In the genomic region with DNA sequence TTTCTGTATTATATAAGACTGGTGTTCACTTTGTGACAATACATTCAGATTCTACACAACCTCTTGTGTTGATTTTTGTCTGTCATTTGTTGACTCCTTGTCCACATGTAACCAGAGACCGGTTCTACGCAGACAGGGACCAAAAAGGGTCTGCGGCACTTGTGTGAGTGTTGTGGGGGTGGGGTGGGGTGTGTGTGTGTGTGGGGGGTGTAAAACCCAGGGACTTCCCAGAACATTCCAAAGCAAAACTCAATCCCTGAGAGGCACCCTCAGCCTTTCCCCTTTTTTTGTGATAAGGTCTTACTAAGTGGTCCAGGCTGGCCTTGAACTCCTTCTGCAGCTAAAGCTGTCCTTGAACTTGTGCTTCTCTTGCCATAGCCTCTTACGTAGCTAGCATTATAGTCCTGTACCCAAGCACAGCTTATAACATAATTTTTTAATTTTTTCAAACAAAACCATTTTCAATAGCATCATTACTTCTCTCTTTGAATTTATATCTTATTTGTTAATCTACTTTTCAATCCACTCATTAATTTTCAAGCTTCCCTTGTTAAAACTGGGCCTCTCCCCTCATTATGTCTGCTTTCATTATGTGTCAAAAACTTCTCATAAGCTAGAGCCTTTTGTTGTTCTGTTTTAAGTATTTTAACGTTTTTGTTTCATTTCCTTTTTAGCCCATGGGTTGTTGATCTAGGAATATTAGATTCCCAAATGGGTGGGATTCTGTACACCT, we compare ENCODE assay signal across 24 mouse cellular contexts. TPM values are rescaled to one million over a fixed set of nuclear protein-coding genes. Genes with fewer than 3 reads are reported as not detected.
A peak's percentile ranks its signal among the peaks of the same experiment; 100 is the strongest.
DNase-seq lines count a peak whose midpoint lies in the region; ATAC-seq and TF ChIP-seq lines count a peak whose summit lies in the region.
"Had no signal": no experiment of that assay in that cellular context is flagged by ENCODE, and none has a peak within 500 bp of the region (broad histone marks: within the 10 kb centered on the region; RNA-seq: fewer than 3 reads in every experiment).

No protein-coding gene starts in this region.

- no peaks in the 10 kb centered on the region for H3K9me3 ChIP-seq in ES-Bruce4 (replicated peaks; ENCODE audit: control insufficient read depth, insufficient read depth, low read length, poor library complexity, severe bottlenecking)
- H3K9me3 ChIP-seq: embryonic facial prominence, embryonic 13.5 days; forebrain, embryonic 10.5 days; forebrain, embryonic 15.5 days; G1E; hindbrain, embryonic 13.5 days; kidney, embryonic 15.5 days; limb, embryonic 12.5 days; liver, embryonic 15.5 days; neural tube, embryonic 13.5 days; stomach, embryonic 15.5 days had no signal

- no peak overlapping the region for H3ac ChIP-seq in myocyte (ENCODE audit: control insufficient read depth, insufficient read length)

- H3K27me3 ChIP-seq in spleen, adult 2 months (ENCODE audit: control insufficient read depth, insufficient read depth, low read length): no peaks in the 10 kb centered on the region
- H3K27me3 ChIP-seq in ES-Bruce4 (ENCODE audit: control insufficient read depth, insufficient read depth, low read length, poor library complexity, severe bottlenecking) (no peaks in the 10 kb centered on the region), myocyte (ENCODE audit: control insufficient read depth, insufficient read depth, insufficient read length) (no peaks in the 10 kb centered on the region)
- H3K27me3 ChIP-seq: forebrain, embryonic 15.5 days; hindbrain, embryonic 13.5 days; kidney, embryonic 15.5 days; neural tube, embryonic 13.5 days; stomach, embryonic 15.5 days had no signal

- H3K4me1 ChIP-seq in spleen, adult 2 months (ENCODE audit: control insufficient read depth, insufficient read depth, insufficient read length): peaks cover 15% of the 10 kb centered on the region
- peaks cover 4% of the 10 kb centered on the region for H3K4me1 ChIP-seq in ES-Bruce4 (ENCODE audit: control insufficient read depth, insufficient read depth, low read length)
- H3K4me1 ChIP-seq: forebrain, embryonic 15.5 days; hindbrain, embryonic 13.5 days had no signal

- H3K36me3 ChIP-seq in spleen, adult 2 months (ENCODE audit: control insufficient read depth, insufficient read depth, low read length): no peaks in the 10 kb centered on the region
- H3K36me3 ChIP-seq in ES-Bruce4 (ENCODE audit: control insufficient read depth, insufficient read depth, low read length, poor library complexity, severe bottlenecking) (no peaks in the 10 kb centered on the region), myocyte (ENCODE audit: control insufficient read depth, insufficient read depth) (no peaks in the 10 kb centered on the region)
- H3K36me3 ChIP-seq: embryonic facial prominence, embryonic 13.5 days; forebrain, embryonic 10.5 days; forebrain, embryonic 15.5 days; G1E; hindbrain, embryonic 13.5 days; kidney, embryonic 15.5 days; limb, embryonic 12.5 days; liver, embryonic 15.5 days; neural tube, embryonic 13.5 days; stomach, embryonic 15.5 days had no signal

- H3K4me2 ChIP-seq in myocyte (ENCODE audit: low read depth): peak overlapping the region; percentile 36
- H3K4me2 ChIP-seq: embryonic facial prominence, embryonic 13.5 days; forebrain, embryonic 15.5 days; heart, embryonic 11.5 days; hindbrain, embryonic 13.5 days; kidney, embryonic 15.5 days; limb, embryonic 12.5 days; liver, embryonic 15.5 days; lung, embryonic 14.5 days; midbrain, embryonic 11.5 days; neural tube, embryonic 13.5 days; stomach, embryonic 15.5 days had no signal

- no peak for TF ChIP-seq CTCF in spleen, adult 2 months (IDR thresholded peaks at IDR 0.05; ENCODE audit: extremely low read depth, insufficient read depth, insufficient read length, insufficient replicate concordance)
- TF ChIP-seq CTCF in ES-Bruce4 (IDR thresholded peaks at IDR 0.05; ENCODE audit: low read depth, low read length): no peak

- H3K27ac ChIP-seq in spleen, adult 2 months (ENCODE audit: insufficient read depth, low read length): 0 out of 2 replicates have a peak overlapping the region, but pooled peaks have one; percentile 76
- peak overlapping the region; percentile 97 for H3K27ac ChIP-seq in ES-Bruce4 (ENCODE audit: insufficient read depth, low read length)
- H3K27ac ChIP-seq: embryonic facial prominence, embryonic 13.5 days; forebrain, embryonic 10.5 days; forebrain, embryonic 15.5 days; hindbrain, embryonic 13.5 days; kidney, embryonic 15.5 days; limb, embryonic 12.5 days; liver, embryonic 15.5 days; neural tube, embryonic 13.5 days; stomach, embryonic 15.5 days had no signal

- no peak for DNase-seq in spleen, adult 2 months (ENCODE audit: low read depth in 1 of 2, low spot score in 2 of 2)
- no peak for DNase-seq in spleen, postnatal 4 days (ENCODE audit: low spot score in 2 of 2)
- no peak for DNase-seq in urinary bladder, adult 18-20 months (ENCODE audit: low spot score in 2 of 2)
- no peak for DNase-seq in embryo, embryonic 10.5 days (ENCODE audit: low spot score)
- no peak for DNase-seq in layer of hippocampus, postnatal 36 days
- DNase-seq: cerebellum, adult 11-12 months; cerebellum, adult 9-11 months; heart, postnatal 4 days had no signal

- no peak overlapping the region for H3K9ac ChIP-seq in ES-Bruce4 (ENCODE audit: low read depth, poor library complexity, severe bottlenecking)
- H3K9ac ChIP-seq: embryonic facial prominence, embryonic 13.5 days; forebrain, embryonic 15.5 days; hindbrain, embryonic 13.5 days; kidney, embryonic 15.5 days; limb, embryonic 12.5 days; liver, embryonic 15.5 days; lung, embryonic 14.5 days; neural tube, embryonic 13.5 days; stomach, embryonic 15.5 days had no signal

- 71% methylated on average over 5 of the region's 5 CpGs for WGBS in spleen, adult 2 months

- no peak for TF ChIP-seq POLR2A in spleen, adult 2 months (IDR thresholded peaks at IDR 0.05; ENCODE audit: low read depth, low read length)
- TF ChIP-seq POLR2A in ES-Bruce4 (IDR thresholded peaks at IDR 0.05; ENCODE audit: insufficient read depth, low read length) (no peak), myocyte (IDR thresholded peaks at IDR 0.05; ENCODE audit: insufficient read length, low read depth) (no peak)

- no peaks in the 10 kb centered on the region for H3K79me2 ChIP-seq in myocyte (ENCODE audit: control insufficient read depth, insufficient read depth)

- no peak overlapping the region for H3K4me3 ChIP-seq in spleen, adult 2 months (ENCODE audit: extremely low read depth, insufficient read depth, insufficient read length)
- H3K4me3 ChIP-seq in ES-Bruce4 (ENCODE audit: low read depth, low read length) (no peak overlapping the region), myocyte (no peak overlapping the region)
- H3K4me3 ChIP-seq: embryonic facial prominence, embryonic 13.5 days; forebrain, embryonic 10.5 days; forebrain, embryonic 15.5 days; hindbrain, embryonic 13.5 days; kidney, embryonic 15.5 days; limb, embryonic 12.5 days; liver, embryonic 15.5 days; neural tube, embryonic 13.5 days; stomach, embryonic 15.5 days had no signal

- peak; percentile 73 for TF ChIP-seq EP300 in ES-Bruce4 (IDR thresholded peaks at IDR 0.05; ENCODE audit: insufficient read depth, low read depth, low read length)

- peak; percentile 47 for ATAC-seq in activated CD4-positive, CD25-positive, alpha-beta regulatory T cell, adult 4 months
- ATAC-seq: forebrain, embryonic 15.5 days had no signal

TF ChIP-seq in myocyte, 11 proteins besides CTCF, POLR2A, EP300 and RAD21:
- TF ChIP-seq SRF (IDR thresholded peaks at IDR 0.05; ENCODE audit: control insufficient read depth, insufficient read length, low read depth) (no peak), E2F4 (IDR thresholded peaks at IDR 0.05; ENCODE audit: insufficient read depth) (no peak), CEBPB (IDR thresholded peaks at IDR 0.05; ENCODE audit: insufficient read depth, poor library complexity, severe bottlenecking) (no peak)

RNA-seq across cellular contexts. Expression of gene Ube2q1, which starts 27.5 kb away (rescaled TPM):
- polyA plus RNA-seq in spleen, adult 2 months (2012; rRNA removed): 23.8 and 26.5 TPM in 2 replicates
- 86.8 and 104 TPM in 2 replicates for polyA plus RNA-seq in ES-Bruce4 (2011; ENCODE audit: insufficient read depth, insufficient read length, low read depth, missing spikeins)
- 10 to 100 TPM; 12.8 to 20.7 TPM for polyA plus RNA-seq in activated CD4-positive, CD25-positive, alpha-beta regulatory T cell, adult 4 months (2017; shearing (Covaris generic))
- polyA plus RNA-seq in myocyte (2012; fragmentation: generic; extraction: Trizol): 39.8 TPM
- 10 to 100 TPM; 92.1 to 96.4 TPM for total RNA-seq in layer of hippocampus, postnatal 36 days (2021)

RNA-seq across cellular contexts. Expression of gene She, which starts 30.2 kb away (rescaled TPM):
- polyA plus RNA-seq in spleen, adult 2 months (2012; rRNA removed): 1.1 TPM in 2 replicates
- 4.2 and 4.4 TPM in 2 replicates for polyA plus RNA-seq in ES-Bruce4 (2011; ENCODE audit: insufficient read depth, insufficient read length, low read depth, missing spikeins)
- polyA plus RNA-seq in activated CD4-positive, CD25-positive, alpha-beta regulatory T cell, adult 4 months (2017; shearing (Covaris generic)): 10 to 100 TPM in 1 of 2 experiments, 1 to 10 TPM in 1; 8.7 to 10.2 TPM
- polyA plus RNA-seq in myocyte (2012; fragmentation: generic; extraction: Trizol): not detected
- total RNA-seq in layer of hippocampus, postnatal 36 days (2021): 1 to 10 TPM; 2.4 to 2.9 TPM
- total RNA-seq: G1E had no signal
- polyA plus RNA-seq: G1E had no signal

RNA-seq across cellular contexts. Expression of gene Chrnb2, which starts 36.5 kb away (rescaled TPM):
- 1.4 and 1.6 TPM in 2 replicates for polyA plus RNA-seq in spleen, adult 2 months (2012; rRNA removed)
- polyA plus RNA-seq in ES-Bruce4 (2011; ENCODE audit: insufficient read depth, insufficient read length, low read depth, missing spikeins): 0.67 and 0.68 TPM in 2 replicates
- polyA plus RNA-seq in activated CD4-positive, CD25-positive, alpha-beta regulatory T cell, adult 4 months (2017; shearing (Covaris generic)): 1 to 10 TPM; 1.3 to 1.4 TPM
- polyA plus RNA-seq in myocyte (2012; fragmentation: generic; extraction: Trizol): 0.42 TPM
- total RNA-seq in layer of hippocampus, postnatal 36 days (2021): 10 to 100 TPM; 29.6 to 30.2 TPM
